Mouse (Mus musculus) testis, adult 2 months (tissue): ENCODE data around the gene Gm10230. TPM values are rescaled to one million over a fixed set of nuclear protein-coding genes. Genes with fewer than 3 reads are reported as not detected.
"Not testable (repeated sequence)": the region's sequence is repeated elsewhere in the genome, so short reads cannot be mapped to it uniquely, and the experiment has no call there.

Source experiments
- H3K27ac ChIP-seq: fragments of 200-500 bp; 2 replicates; pipeline ENCODE4 v1.5.1; 2012; ENCODE audit warnings: low read depth, low read length; ENCODE audit not compliant: control insufficient read depth, insufficient read depth
- H3K27me3 ChIP-seq: fragments of 200-500 bp; 2 replicates; pipeline ENCODE4 v1.6.1; 2012; ENCODE audit warnings: mild to moderate bottlenecking, low read length, moderate library complexity; ENCODE audit not compliant: control insufficient read depth, insufficient read depth
- H3K36me3 ChIP-seq: fragments of 200-500 bp; 2 replicates; pipeline ENCODE4 v1.6.1; 2012; ENCODE audit warnings: mild to moderate bottlenecking, low read length; ENCODE audit not compliant: control insufficient read depth, insufficient read depth
- H3K4me1 ChIP-seq: fragments of 200-500 bp; 2 replicates; pipeline ENCODE4 v1.6.1; 2012; ENCODE audit warnings: low read length; ENCODE audit not compliant: control insufficient read depth, insufficient read depth
- H3K4me3 ChIP-seq: fragments of 200-500 bp; 2 replicates; pipeline ENCODE4 v1.5.1; 2012; ENCODE audit warnings: low read depth, mild to moderate bottlenecking, low read length, moderate library complexity, mixed read lengths; ENCODE audit not compliant: control insufficient read depth
- polyA plus RNA-seq: library from polyadenylated mRNA; depleted of rRNA; stranded (reverse); fragments of >200 nt; gene quantifications from 2 replicates; pipeline ENCODE4 v1.2.3, GENCODE M21; 2012; rRNA removed

The Gm10230 gene
- polyA plus RNA-seq = not detected in 2 replicates

DNA sequence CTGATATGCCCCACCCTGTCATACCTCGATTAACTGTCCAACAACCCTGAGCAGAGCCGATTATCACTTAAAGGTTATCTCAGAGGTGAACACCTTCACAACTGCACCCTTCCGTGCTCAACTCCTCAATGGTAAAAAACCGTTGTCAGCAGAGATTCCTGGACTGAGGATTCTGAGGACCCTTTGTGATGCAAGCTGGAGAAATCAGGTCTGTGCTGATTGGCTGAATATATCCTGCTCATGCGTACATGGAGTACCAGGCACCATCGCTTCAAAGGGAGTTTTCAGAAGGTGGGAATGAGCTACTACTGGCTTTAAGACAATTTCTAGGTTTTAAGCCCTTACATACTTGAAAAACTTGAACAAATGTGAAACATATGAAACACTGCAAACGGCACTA is at the start of gene Gm10230:
Gene Gm10230 (minus strand): TSS at position 101 of the 400 bp plus-strand sequence.
- not testable (repeated sequence) for H3K4me1 ChIP-seq, H3K27ac ChIP-seq, H3K27me3 ChIP-seq, H3K4me3 ChIP-seq, H3K36me3 ChIP-seq
